Mouse (Mus musculus): ENCODE measurements around the gene Inip. TPM values are rescaled to one million over a fixed set of nuclear protein-coding genes. Genes with fewer than 3 reads are reported as not detected.

Inip gene
- polyA plus RNA-seq, 1 experiment from 2014 or later, result 34.3 TPM

DNA sequence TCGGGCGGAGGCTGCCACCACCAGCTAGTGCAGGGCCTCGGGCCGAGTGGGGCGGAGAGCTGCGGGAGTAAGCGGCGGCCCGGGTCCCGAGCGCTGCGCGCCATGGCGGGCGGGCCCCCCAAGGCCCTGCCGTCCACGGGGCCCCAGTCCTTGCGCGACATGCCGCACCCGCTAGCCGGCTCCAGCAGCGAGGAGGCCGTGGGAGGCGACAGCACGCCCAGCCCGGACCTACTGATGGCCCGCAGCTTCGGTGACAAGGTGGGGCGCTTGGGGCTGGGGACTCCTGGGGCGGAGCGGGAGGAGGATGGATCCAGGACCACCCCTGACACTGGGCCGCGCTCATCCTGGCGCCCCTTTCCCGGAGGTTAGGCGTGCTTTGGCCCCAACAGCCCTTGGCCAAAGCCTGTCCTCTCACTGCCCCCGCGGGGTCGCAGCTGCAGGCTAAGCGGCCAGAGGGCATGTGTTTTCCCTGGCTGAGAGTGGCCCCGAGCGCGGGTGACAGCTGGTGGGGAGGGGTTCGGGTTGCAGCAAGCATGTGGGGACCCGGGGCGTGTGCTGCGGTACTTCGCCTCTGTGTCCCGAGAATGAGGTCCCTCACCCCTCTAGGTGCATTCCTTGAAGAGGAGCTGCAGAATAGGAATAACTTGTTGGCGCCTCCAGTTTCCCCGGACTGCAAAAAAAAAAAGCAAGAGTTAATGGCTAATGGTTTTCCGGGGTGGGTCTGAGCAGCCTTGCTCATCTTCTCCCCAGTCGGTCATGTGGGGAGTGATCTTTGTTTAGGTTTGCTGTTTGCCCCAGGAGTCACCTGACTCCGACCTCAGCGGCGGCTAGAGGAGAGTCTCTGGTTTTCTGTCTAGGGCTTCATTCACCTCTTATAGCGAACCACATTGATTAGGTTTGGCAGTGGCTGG lies 4.8 kb upstream of the Inip start:
- peak overlapping the region; percentile 96 for H3K4me2 ChIP-seq (ENCODE audit: low read depth, low read length)
- H3K27me3 ChIP-seq (replicated peaks; ENCODE audit: control insufficient read depth, insufficient read depth, low read length), result no peaks in the 10 kb centered on the region
- no peaks in the 10 kb centered on the region for H3K9me3 ChIP-seq (ENCODE audit: control insufficient read depth, low read length)
- under 1% methylated on average over 30 of the region's 58 CpGs for WGBS
- DNase-seq (ENCODE audit: low spot score) (peak; percentile 51), ATAC-seq (ENCODE audit: low read depth) (peak; percentile 76)
- H3K9ac ChIP-seq (ENCODE audit: low read depth, low read length), result peak overlapping the region; percentile 83
- no peaks in the 10 kb centered on the region for H3K36me3 ChIP-seq (ENCODE audit: control insufficient read depth, insufficient read depth, low read length)
- H3K4me3 ChIP-seq (ENCODE audit: low read depth, low read length), result peak overlapping the region; percentile 91
- peaks cover 12% of the 10 kb centered on the region; the same call in 1 of the 2 replicates for H3K4me1 ChIP-seq (ENCODE audit: control insufficient read depth, insufficient read depth, low read length)
- H3K27ac ChIP-seq (replicated peaks; ENCODE audit: low read depth, low read length), result peak overlapping the region; percentile 75

DNA sequence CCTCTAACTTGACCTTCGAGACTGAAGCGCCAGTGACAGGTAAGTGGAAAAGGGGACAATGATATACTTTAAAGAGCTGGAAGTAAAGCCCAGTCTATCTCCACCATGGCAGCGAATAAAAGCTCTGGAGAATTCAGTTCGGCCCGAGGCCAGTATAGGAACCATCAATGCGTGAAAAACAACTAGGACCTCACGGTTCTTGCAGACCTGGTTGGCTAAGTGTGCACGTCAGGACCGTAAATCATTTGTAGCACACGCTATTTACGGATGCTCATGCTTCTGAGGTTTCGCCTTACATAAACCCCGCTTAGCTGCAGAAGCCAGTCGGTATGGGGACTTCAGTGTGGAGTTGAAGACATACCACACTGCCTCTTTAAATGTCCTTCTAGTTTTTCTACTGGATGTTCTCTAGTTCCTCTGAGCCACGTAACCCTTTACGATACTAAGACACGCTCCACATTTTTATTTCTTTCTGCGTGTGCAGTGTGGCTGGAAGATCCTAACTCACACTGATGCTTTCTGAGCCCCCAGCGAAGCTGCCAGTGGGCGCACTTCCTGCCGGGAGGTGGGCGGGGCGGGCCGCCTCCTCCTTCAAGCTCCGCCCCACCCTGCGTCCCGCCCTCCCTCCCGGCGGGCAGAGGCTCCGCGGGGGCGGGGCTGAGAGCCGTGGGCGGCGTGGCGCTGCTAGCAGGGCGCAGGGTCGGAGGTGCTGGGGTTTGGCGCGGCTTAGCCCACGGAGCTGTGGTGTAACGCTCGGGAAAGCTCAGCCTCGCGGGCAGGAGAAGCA lies 4.0 kb upstream of the Inip start, which contains the start of gene Snx30:
Snx30 (plus strand) TSS at position 660 of the 787 bp plus-strand sequence.
- H3K4me2 ChIP-seq (ENCODE audit: low read depth, low read length), result peak within 1 kb of the TSS; percentile 96
- H3K27me3 ChIP-seq (replicated peaks; ENCODE audit: control insufficient read depth, insufficient read depth, low read length), result no peaks in the 10 kb centered on the region
- H3K9me3 ChIP-seq (ENCODE audit: control insufficient read depth, low read length), result no peaks in the 10 kb centered on the region
- H3K9ac ChIP-seq (ENCODE audit: low read depth, low read length), result peak within 1 kb of the TSS; percentile 83
- H3K4me1 ChIP-seq (ENCODE audit: control insufficient read depth, insufficient read depth, low read length), result peaks cover 12% of the 10 kb centered on the region; the same call in 1 of the 2 replicates
- H3K27ac ChIP-seq (replicated peaks; ENCODE audit: low read depth, low read length), result peak within 1 kb of the TSS; percentile 75
- ATAC-seq (ENCODE audit: low read depth) (peak; percentile 92), DNase-seq (ENCODE audit: low spot score) (peak; percentile 94)
- peak within 1 kb of the TSS; percentile 91 for H3K4me3 ChIP-seq (ENCODE audit: low read depth, low read length)
- WGBS, result 3% methylated on average over 36 of the region's 45 CpGs
- no peaks in the 10 kb centered on the region for H3K36me3 ChIP-seq (ENCODE audit: control insufficient read depth, insufficient read depth, low read length)

DNA sequence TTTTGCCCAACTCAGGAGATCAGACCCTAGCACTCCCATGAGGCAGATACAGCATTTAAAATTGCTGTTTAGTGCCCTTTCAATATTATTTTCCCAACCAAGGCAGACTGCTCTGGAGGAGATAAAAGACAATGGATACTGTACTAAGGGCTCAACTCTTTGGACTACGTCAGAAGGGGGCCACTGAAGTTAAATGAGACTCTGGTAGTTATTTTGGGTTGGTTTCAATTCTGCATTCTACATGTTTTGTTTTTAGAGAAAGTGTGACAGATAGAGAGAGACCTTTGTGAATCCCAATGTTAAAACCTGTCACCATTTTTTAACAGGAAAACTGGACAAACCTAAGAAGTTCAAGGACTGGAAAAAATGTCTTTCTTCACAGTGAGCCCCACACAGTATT lies 3.4 kb upstream of the Inip start:
- H3K4me1 ChIP-seq (ENCODE audit: control insufficient read depth, insufficient read depth, low read length), result peaks cover 12% of the 10 kb centered on the region; the same call in 1 of the 2 replicates
- WGBS, result 79% methylated on average over 1 of the region's 1 CpGs
- peak overlapping the region; percentile 75; the same call in 1 of the 2 replicates for H3K27ac ChIP-seq (replicated peaks; ENCODE audit: low read depth, low read length)
- H3K9me3 ChIP-seq (ENCODE audit: control insufficient read depth, low read length), result no peaks in the 10 kb centered on the region
- peak overlapping the region; percentile 83 for H3K9ac ChIP-seq (ENCODE audit: low read depth, low read length)
- H3K4me3 ChIP-seq (ENCODE audit: low read depth, low read length), result peak overlapping the region; percentile 91
- ATAC-seq (ENCODE audit: low read depth) (no peak), DNase-seq (ENCODE audit: low spot score) (no peak)
- H3K36me3 ChIP-seq (ENCODE audit: control insufficient read depth, insufficient read depth, low read length), result no peaks in the 10 kb centered on the region
- no peaks in the 10 kb centered on the region for H3K27me3 ChIP-seq (replicated peaks; ENCODE audit: control insufficient read depth, insufficient read depth, low read length)
- H3K4me2 ChIP-seq (ENCODE audit: low read depth, low read length), result peak overlapping the region; percentile 96

DNA sequence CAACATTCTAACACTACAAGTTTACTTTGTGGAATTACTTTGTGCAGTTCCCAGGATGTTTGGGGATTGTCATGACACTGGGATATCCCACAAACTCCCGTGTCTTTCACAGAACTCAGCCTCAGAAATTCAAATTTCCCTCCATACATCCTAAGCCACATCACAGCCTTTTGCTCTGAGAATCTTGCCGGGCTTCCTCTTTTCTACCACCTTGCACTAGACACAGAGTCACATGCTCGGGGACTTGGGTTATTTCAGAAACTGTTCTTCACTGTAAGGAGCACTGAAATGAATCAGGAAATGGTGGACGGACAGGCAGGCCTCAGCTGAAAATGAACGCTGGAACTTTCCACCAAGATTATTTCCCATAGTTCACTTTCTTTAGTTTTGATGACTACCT lies 2.0 kb upstream of the Inip start:
- DNase-seq (ENCODE audit: low spot score) (no peak), ATAC-seq (ENCODE audit: low read depth) (no peak)
- no peak overlapping the region for H3K4me2 ChIP-seq (ENCODE audit: low read depth, low read length)
- H3K27ac ChIP-seq (replicated peaks; ENCODE audit: low read depth, low read length), result no peak overlapping the region
- WGBS, result 72% methylated on average over 5 of the region's 5 CpGs
- no peaks in the 10 kb centered on the region for H3K36me3 ChIP-seq (ENCODE audit: control insufficient read depth, insufficient read depth, low read length)
- H3K27me3 ChIP-seq (replicated peaks; ENCODE audit: control insufficient read depth, insufficient read depth, low read length), result no peaks in the 10 kb centered on the region
- H3K9ac ChIP-seq (ENCODE audit: low read depth, low read length), result no peak overlapping the region
- H3K4me3 ChIP-seq (ENCODE audit: low read depth, low read length), result no peak overlapping the region
- H3K4me1 ChIP-seq (ENCODE audit: control insufficient read depth, insufficient read depth, low read length), result peaks cover 12% of the 10 kb centered on the region; the same call in 1 of the 2 replicates
- H3K9me3 ChIP-seq (ENCODE audit: control insufficient read depth, low read length), result no peaks in the 10 kb centered on the region

DNA sequence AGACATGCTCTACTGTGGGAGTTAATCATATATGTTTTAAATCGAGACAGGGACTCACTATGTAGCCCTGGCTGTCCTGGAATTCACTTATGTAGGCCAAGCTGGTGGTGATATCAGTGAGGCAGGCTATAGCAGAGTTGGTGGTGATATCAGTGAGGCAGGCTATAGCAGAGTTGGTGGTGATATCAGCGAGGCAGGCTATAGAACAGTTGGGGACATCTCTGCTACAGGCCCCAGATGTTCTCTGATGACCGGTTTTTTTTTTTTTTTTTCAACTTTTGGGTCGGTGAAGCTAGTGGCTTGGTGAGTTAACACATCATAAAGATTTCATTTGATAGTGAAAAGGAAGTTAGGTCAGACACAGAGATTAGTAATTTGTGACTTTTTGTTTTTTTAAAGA lies 1.4 kb upstream of the Inip start:
- H3K4me1 ChIP-seq (ENCODE audit: control insufficient read depth, insufficient read depth, low read length), result peaks cover 12% of the 10 kb centered on the region; the same call in 1 of the 2 replicates
- H3K27ac ChIP-seq (replicated peaks; ENCODE audit: low read depth, low read length), result no peak overlapping the region
- H3K9ac ChIP-seq (ENCODE audit: low read depth, low read length), result no peak overlapping the region
- H3K27me3 ChIP-seq (replicated peaks; ENCODE audit: control insufficient read depth, insufficient read depth, low read length), result no peaks in the 10 kb centered on the region
- no peak overlapping the region for H3K4me2 ChIP-seq (ENCODE audit: low read depth, low read length)
- 67% methylated on average over 4 of the region's 4 CpGs for WGBS
- no peak overlapping the region for H3K4me3 ChIP-seq (ENCODE audit: low read depth, low read length)
- no peaks in the 10 kb centered on the region for H3K36me3 ChIP-seq (ENCODE audit: control insufficient read depth, insufficient read depth, low read length)
- no peak for ATAC-seq (ENCODE audit: low read depth)
- DNase-seq (ENCODE audit: low spot score), result no peak
- no peaks in the 10 kb centered on the region for H3K9me3 ChIP-seq (ENCODE audit: control insufficient read depth, low read length)

DNA sequence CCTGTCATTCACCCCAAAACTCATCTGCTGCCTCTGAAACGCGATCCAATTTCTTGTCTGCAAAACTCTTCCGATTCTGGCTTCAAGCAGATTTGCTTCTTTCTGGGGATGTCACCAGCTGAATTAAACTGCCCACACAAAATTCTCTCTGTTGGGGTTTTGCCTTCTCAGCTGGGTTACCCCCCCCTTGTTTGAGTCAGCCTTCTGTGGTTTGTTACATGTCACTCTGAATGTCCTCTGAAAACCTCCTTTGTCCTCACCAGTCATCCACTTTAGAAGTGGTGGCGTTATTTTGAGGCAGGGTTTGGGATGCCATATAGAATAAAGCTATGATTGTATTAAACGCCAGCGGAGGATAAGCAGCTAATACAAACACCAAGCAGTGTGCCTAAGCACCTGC lies 718 bp upstream of the Inip start:
- Histone ChIP-seq H3K9me3 (ENCODE audit: control insufficient read depth, low read length) (no peaks in the 10 kb centered on the region), H3K27me3 (replicated peaks; ENCODE audit: control insufficient read depth, insufficient read depth, low read length) (no peaks in the 10 kb centered on the region), H3K4me3 (ENCODE audit: low read depth, low read length) (no peak overlapping the region), H3K4me1 (ENCODE audit: control insufficient read depth, insufficient read depth, low read length) (peaks cover 8% of the 10 kb centered on the region; the same call in 1 of the 2 replicates), H3K27ac (replicated peaks; ENCODE audit: low read depth, low read length) (no peak overlapping the region), H3K36me3 (ENCODE audit: control insufficient read depth, insufficient read depth, low read length) (no peaks in the 10 kb centered on the region), H3K4me2 (ENCODE audit: low read depth, low read length) (no peak overlapping the region), H3K9ac (ENCODE audit: low read depth, low read length) (no peak overlapping the region)
- DNase-seq (ENCODE audit: low spot score), result no peak
- 71% methylated on average over 6 of the region's 6 CpGs for WGBS
- no peak for ATAC-seq (ENCODE audit: low read depth)

DNA sequence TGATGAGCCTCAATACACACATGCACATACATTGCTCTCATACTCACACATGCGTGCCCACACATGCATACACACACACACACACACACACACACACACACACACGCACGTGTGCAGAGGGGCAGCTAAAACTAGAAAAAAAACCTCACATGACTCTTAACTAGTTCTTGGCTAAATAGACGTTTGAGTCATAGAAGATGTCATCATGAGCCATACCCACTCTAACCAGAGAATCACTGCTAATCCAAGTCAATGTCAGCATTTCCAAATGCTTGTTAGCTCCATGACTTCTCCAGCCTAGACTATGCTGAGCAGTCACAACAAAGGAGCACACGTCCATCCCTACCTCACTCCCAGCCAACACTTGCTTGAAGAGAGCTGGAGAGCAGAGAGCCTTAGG lies 1.2 kb downstream of the Inip start:
- Histone ChIP-seq H3K9ac (ENCODE audit: low read depth, low read length) (no peak overlapping the region), H3K27me3 (replicated peaks; ENCODE audit: control insufficient read depth, insufficient read depth, low read length) (no peaks in the 10 kb centered on the region), H3K9me3 (ENCODE audit: control insufficient read depth, low read length) (no peaks in the 10 kb centered on the region), H3K4me2 (ENCODE audit: low read depth, low read length) (no peak overlapping the region), H3K4me3 (ENCODE audit: low read depth, low read length) (no peak overlapping the region), H3K36me3 (ENCODE audit: control insufficient read depth, insufficient read depth, low read length) (no peaks in the 10 kb centered on the region), H3K4me1 (ENCODE audit: control insufficient read depth, insufficient read depth, low read length) (peaks cover 4% of the 10 kb centered on the region; the same call in 1 of the 2 replicates), H3K27ac (replicated peaks; ENCODE audit: low read depth, low read length) (no peak overlapping the region)
- DNase-seq (ENCODE audit: low spot score), result no peak
- no peak for ATAC-seq (ENCODE audit: low read depth)
- 84% methylated on average over 5 of the region's 5 CpGs for WGBS

DNA sequence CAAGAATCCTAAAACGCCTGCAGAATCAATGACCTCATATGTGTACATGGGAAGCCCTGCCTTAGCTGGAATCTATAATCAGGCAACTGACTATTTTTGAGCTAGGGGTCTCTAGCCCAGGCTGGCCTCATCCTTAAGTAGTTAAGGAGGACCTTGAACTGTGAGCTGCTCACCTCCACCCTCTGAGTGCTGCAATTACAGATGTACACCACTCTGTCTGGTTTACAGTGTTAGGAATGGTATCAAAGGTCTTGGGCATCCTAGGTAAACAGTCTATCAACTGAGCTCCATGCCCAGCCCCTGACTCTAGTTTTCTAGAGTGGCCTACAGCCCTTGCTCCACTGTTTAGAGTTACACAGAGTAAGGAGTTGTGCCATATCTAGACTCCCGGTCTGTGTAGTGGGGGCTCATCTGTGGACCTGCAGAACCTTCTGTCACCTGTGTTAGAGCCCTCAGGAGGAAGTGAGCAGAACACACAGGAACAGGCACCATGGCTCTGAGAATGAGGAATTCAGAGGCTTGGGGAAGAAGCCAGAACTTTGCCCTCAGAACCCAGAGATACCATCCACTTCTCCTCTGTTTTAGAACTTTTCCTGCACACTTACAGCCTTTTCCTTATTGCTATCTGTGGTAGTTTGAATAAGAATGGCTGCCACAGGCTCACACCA lies 5.5 kb downstream of the Inip start:
- Histone ChIP-seq H3K36me3 (ENCODE audit: control insufficient read depth, insufficient read depth, low read length) (no peaks in the 10 kb centered on the region), H3K4me3 (ENCODE audit: low read depth, low read length) (no peak overlapping the region), H3K27ac (replicated peaks; ENCODE audit: low read depth, low read length) (no peak overlapping the region), H3K4me2 (ENCODE audit: low read depth, low read length) (no peak overlapping the region), H3K9ac (ENCODE audit: low read depth, low read length) (no peak overlapping the region), H3K27me3 (replicated peaks; ENCODE audit: control insufficient read depth, insufficient read depth, low read length) (no peaks in the 10 kb centered on the region), H3K9me3 (ENCODE audit: control insufficient read depth, low read length) (no peaks in the 10 kb centered on the region), H3K4me1 (ENCODE audit: control insufficient read depth, insufficient read depth, low read length) (no peaks in the 10 kb centered on the region)
- DNase-seq (ENCODE audit: low spot score), result no peak
- no peak for ATAC-seq (ENCODE audit: low read depth)
- 77% methylated on average over 2 of the region's 2 CpGs for WGBS
